ENCODE assay signal across 7 mouse cellular contexts in genomic region chr12:82616813-82617681, GRCm38 (mm10). TPM values are rescaled to one million over a fixed set of nuclear protein-coding genes. Genes with fewer than 3 reads are reported as not detected.
DNase-seq lines count a peak whose midpoint lies in the region; ATAC-seq and TF ChIP-seq lines count a peak whose summit lies in the region.

No protein-coding gene starts in this region.

- peak overlapping the region; percentile 66 for H3K4me3 ChIP-seq in embryonic facial prominence, embryonic 13.5 days
- peak overlapping the region; percentile 65 for H3K4me3 ChIP-seq in heart, embryonic 13.5 days
- peak overlapping the region; percentile 64 for H3K4me3 ChIP-seq in kidney, embryonic 16.5 days (ENCODE audit: low read length)
- peak overlapping the region; percentile 56 for H3K4me3 ChIP-seq in limb, embryonic 14.5 days (replicated peaks; ENCODE audit: low read length)
- H3K4me3 ChIP-seq in midbrain, embryonic 15.5 days = peak overlapping the region; percentile 69

- H3K27ac ChIP-seq in embryonic facial prominence, embryonic 13.5 days = no peak overlapping the region
- peak overlapping the region; percentile 45 for H3K27ac ChIP-seq in heart, embryonic 13.5 days (replicated peaks)
- no peak overlapping the region for H3K27ac ChIP-seq in kidney, embryonic 16.5 days (ENCODE audit: low read length)
- no peak overlapping the region for H3K27ac ChIP-seq in limb, embryonic 14.5 days (replicated peaks; ENCODE audit: low read depth, low read length)
- peak overlapping the region; percentile 58; the same call in 1 of the 2 replicates for H3K27ac ChIP-seq in midbrain, embryonic 15.5 days

- peak; percentile 68 for DNase-seq in brain, adult 2 months (ENCODE audit: low read depth, low spot score)
- DNase-seq in limb, embryonic 14.5 days (ENCODE audit: low spot score) = peak; percentile 36
- peak; percentile 42 for DNase-seq in urinary bladder, postnatal 14 days (ENCODE audit: low spot score)

- H3K4me1 ChIP-seq in embryonic facial prominence, embryonic 13.5 days = peaks cover 17% of the 10 kb centered on the region
- peaks cover 30% of the 10 kb centered on the region for H3K4me1 ChIP-seq in heart, embryonic 13.5 days
- peaks cover 6% of the 10 kb centered on the region for H3K4me1 ChIP-seq in kidney, embryonic 16.5 days (ENCODE audit: insufficient read depth, low read length)
- H3K4me1 ChIP-seq in limb, embryonic 14.5 days (ENCODE audit: control insufficient read depth, insufficient read depth, low read length) = peaks cover 7% of the 10 kb centered on the region
- H3K4me1 ChIP-seq in midbrain, embryonic 15.5 days = peaks cover 16% of the 10 kb centered on the region

- no peaks in the 10 kb centered on the region for H3K9me3 ChIP-seq in embryonic facial prominence, embryonic 13.5 days
- H3K9me3 ChIP-seq in heart, embryonic 13.5 days = no peaks in the 10 kb centered on the region
- no peaks in the 10 kb centered on the region for H3K9me3 ChIP-seq in kidney, embryonic 16.5 days (ENCODE audit: low read length)
- H3K9me3 ChIP-seq in limb, embryonic 14.5 days (ENCODE audit: control insufficient read depth, low read length) = no peaks in the 10 kb centered on the region
- H3K9me3 ChIP-seq in midbrain, embryonic 15.5 days = no peaks in the 10 kb centered on the region

- peaks cover 58% of the 10 kb centered on the region for H3K27me3 ChIP-seq in embryonic facial prominence, embryonic 13.5 days
- peaks cover 30% of the 10 kb centered on the region for H3K27me3 ChIP-seq in heart, embryonic 13.5 days (replicated peaks)
- peaks cover 38% of the 10 kb centered on the region for H3K27me3 ChIP-seq in kidney, embryonic 16.5 days (ENCODE audit: insufficient read depth, low read length)
- H3K27me3 ChIP-seq in limb, embryonic 14.5 days (ENCODE audit: control insufficient read depth, insufficient read depth, low read length) = peaks cover 53% of the 10 kb centered on the region
- H3K27me3 ChIP-seq in midbrain, embryonic 15.5 days (replicated peaks) = peaks cover 17% of the 10 kb centered on the region

- ATAC-seq in embryonic facial prominence, embryonic 13.5 days (ENCODE audit: insufficient number of reproducible peaks, insufficient read depth, low FRiP score, low TSS enrichment, low read depth) = peak; percentile 78
- ATAC-seq in heart, embryonic 13.5 days (ENCODE audit: extremely low read depth, insufficient number of reproducible peaks, low FRiP score, low TSS enrichment) = no peak; the same call in 1 of the 2 replicates
- peak; percentile 90 for ATAC-seq in kidney, embryonic 16.5 days (ENCODE audit: low FRiP score, low TSS enrichment)
- ATAC-seq in limb, embryonic 14.5 days (ENCODE audit: low FRiP score, low read depth) = peak; percentile 73
- peak; percentile 91 for ATAC-seq in midbrain, embryonic 15.5 days (replicated peaks)

- peak overlapping the region; percentile 91 for H3K4me2 ChIP-seq in embryonic facial prominence, embryonic 13.5 days
- peak overlapping the region; percentile 89 for H3K4me2 ChIP-seq in heart, embryonic 13.5 days
- H3K4me2 ChIP-seq in kidney, embryonic 16.5 days (replicated peaks; ENCODE audit: low read depth, low read length) = peak overlapping the region; percentile 96
- H3K4me2 ChIP-seq in limb, embryonic 14.5 days (replicated peaks; ENCODE audit: low read depth, low read length, severe bottlenecking) = peak overlapping the region; percentile 98
- peak overlapping the region; percentile 92 for H3K4me2 ChIP-seq in midbrain, embryonic 15.5 days

- no peak for TF ChIP-seq POLR2A in limb, embryonic 14.5 days (IDR thresholded peaks at IDR 0.05; ENCODE audit: borderline replicate concordance, extremely low read depth, insufficient read depth, insufficient read length)

- peak overlapping the region; percentile 73 for H3K9ac ChIP-seq in embryonic facial prominence, embryonic 13.5 days
- H3K9ac ChIP-seq in heart, embryonic 13.5 days = peak overlapping the region; percentile 82
- peak overlapping the region; percentile 68 for H3K9ac ChIP-seq in kidney, embryonic 16.5 days (replicated peaks; ENCODE audit: low read length)
- H3K9ac ChIP-seq in limb, embryonic 14.5 days (ENCODE audit: low read depth, low read length, severe bottlenecking) = peak overlapping the region; percentile 52
- peak overlapping the region; percentile 60 for H3K9ac ChIP-seq in midbrain, embryonic 15.5 days

- under 1% methylated on average over 86 of the region's 86 CpGs for WGBS in embryonic facial prominence, embryonic 13.5 days
- WGBS in heart, embryonic 13.5 days = 1% methylated on average over 86 of the region's 86 CpGs
- WGBS in kidney, embryonic 16.5 days = under 1% methylated on average over 86 of the region's 86 CpGs
- WGBS in limb, embryonic 14.5 days = 1% methylated on average over 67 of the region's 86 CpGs
- under 1% methylated on average over 86 of the region's 86 CpGs for WGBS in midbrain, embryonic 15.5 days

- no peaks in the 10 kb centered on the region for H3K36me3 ChIP-seq in embryonic facial prominence, embryonic 13.5 days
- H3K36me3 ChIP-seq in heart, embryonic 13.5 days = no peaks in the 10 kb centered on the region
- H3K36me3 ChIP-seq in kidney, embryonic 16.5 days (ENCODE audit: insufficient read depth, low read length) = no peaks in the 10 kb centered on the region
- no peaks in the 10 kb centered on the region for H3K36me3 ChIP-seq in limb, embryonic 14.5 days (ENCODE audit: control insufficient read depth, insufficient read depth, low read length)
- no peaks in the 10 kb centered on the region for H3K36me3 ChIP-seq in midbrain, embryonic 15.5 days (replicated peaks)

RNA-seq across cellular contexts. Expression of gene Rgs6, which starts 29.0 kb away (rescaled TPM):
- 11.9 and 14.2 TPM in 2 replicates for polyA plus RNA-seq in embryonic facial prominence, embryonic 13.5 days (2015; fragmentation: Nextera tagmentation; extraction: Ambion mirVana)
- polyA plus RNA-seq in heart, embryonic 13.5 days (2015; fragmentation: Nextera tagmentation; extraction: Ambion mirVana) = 13.6 and 13.8 TPM in 2 replicates
- 2.6 and 2.7 TPM in 2 replicates for polyA plus RNA-seq in kidney, embryonic 16.5 days (2015; fragmentation: Nextera tagmentation; extraction: Ambion mirVana)
- 1.1 and 1.2 TPM in 2 replicates for polyA plus RNA-seq in limb, embryonic 14.5 days (2012; rRNA removed)
- polyA plus RNA-seq in limb, embryonic 14.5 days (2014; fragmentation: Nextera tagmentation; extraction: Ambion mirVana) = 1.5 and 2.9 TPM in 2 replicates
- 14.3 and 15.5 TPM in 2 replicates for polyA plus RNA-seq in midbrain, embryonic 15.5 days (2015; fragmentation: Nextera tagmentation; extraction: Ambion mirVana)

Comparison
In these comparisons a context has a peak if more than half of its experiments do, and no peak if none do; other contexts are left out.
1. H3K27ac ChIP-seq: peak in heart, embryonic 13.5 days (single experiment) and midbrain, embryonic 15.5 days (single experiment); none in embryonic facial prominence, embryonic 13.5 days (single experiment), kidney, embryonic 16.5 days (single experiment) and limb, embryonic 14.5 days (single experiment).
2. Peak in every context shown above with its lines, with median percentiles within 50 percentile points of each other: DNase-seq, H3K4me2 ChIP-seq, H3K4me3 ChIP-seq and H3K9ac ChIP-seq.